Mouse (Mus musculus) kidney, postnatal 4 days (tissue): ENCODE results near the gene Arid2.
"Not testable (repeated sequence)": the region's sequence is repeated elsewhere in the genome, so short reads cannot be mapped to it uniquely, and the experiment has no call there.

ENCODE experiments used
- DNase-seq, 2 experiments: peaks; one replicate each; pipeline ENCODE4 v3.0.0; 2021; ENCODE audit warnings: mixed read lengths in 2 of 2

Arid2 gene

GRCm38 (mm10) chr15:96441480-96441879, 154.2 kb downstream of the Arid2 start:
- not testable (repeated sequence) for DNase-seq

DNA sequence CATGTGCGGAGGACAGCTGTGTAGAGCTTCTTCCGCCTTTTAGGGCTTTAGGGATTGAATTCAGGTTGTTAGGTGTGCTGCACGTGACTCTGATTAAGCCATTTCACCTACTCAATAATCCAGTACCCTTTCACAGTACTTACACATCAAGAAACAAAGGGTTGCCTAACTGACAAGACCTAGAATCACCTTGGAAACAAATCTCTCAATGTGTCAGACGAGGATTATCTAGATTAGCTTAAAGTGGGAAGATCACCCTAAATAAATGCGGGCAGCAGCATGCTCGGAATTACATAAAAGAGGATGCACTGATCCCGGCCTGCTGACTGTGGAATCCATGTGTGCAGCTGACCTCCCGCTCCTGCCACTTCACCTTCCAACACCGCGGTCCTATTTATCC, 159.5 kb downstream of the Arid2 start:
- no peak for DNase-seq

GRCm38 (mm10) chr15:96448656-96449299, 161.5 kb downstream of the Arid2 start:
- no peak for DNase-seq

GRCm38 (mm10) chr15:96453346-96453745, 166.0 kb downstream of the Arid2 start:
- DNase-seq: no peak
